Mouse (Mus musculus) kidney, adult 2 months (tissue): ENCODE measurements at regions not wholly inside any gene's neighbourhood (a gene's known extent, or its start where the extent isn't known, plus 50 kb on each side); places are given as distances from the start of the nearest gene placed in this dataset.

Source experiments
- CTCF ChIP-seq: fragments of 200-500 bp; conservative IDR thresholded peaks from 2 replicates; pipeline ENCODE4 v1.5.1; 2011; ENCODE audit warnings: low read depth, mild to moderate bottlenecking, control low read depth, low read length, moderate library complexity, mixed read lengths; ENCODE audit not compliant: insufficient read depth, insufficient read length
- POLR2A ChIP-seq: fragments of 200-500 bp; IDR thresholded peaks from one replicate; pipeline ENCODE4 v1.6.1; 2011; ENCODE audit warnings: low read depth, low read length, control low read depth

GRCm38 (mm10) chr4:125385811-125386210 lies 104.7 kb upstream of the Grik3 start:
- TF ChIP-seq POLR2A (no peak), CTCF (no peak)
